In the genomic region with DNA sequence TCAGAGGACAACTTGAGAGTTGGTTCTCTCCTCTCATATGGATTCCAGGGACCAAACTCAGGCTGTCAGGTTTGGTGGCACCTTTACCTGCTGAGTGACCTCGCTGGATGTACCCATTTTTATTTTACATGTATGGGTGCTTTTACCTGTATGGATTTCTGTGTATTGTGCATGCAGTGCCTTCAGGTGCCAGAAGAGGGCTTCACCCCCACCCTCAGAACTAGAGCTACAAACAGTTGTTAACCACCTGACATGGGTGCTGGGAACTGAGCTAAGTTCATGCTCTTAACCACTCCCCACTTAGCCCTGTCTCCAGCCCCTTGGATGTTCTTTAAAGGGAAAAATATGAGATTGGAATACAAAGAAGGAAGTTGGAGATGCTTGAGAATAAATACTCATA, we compare ENCODE assay signal across 17 mouse cellular contexts. TPM values are rescaled to one million over a fixed set of nuclear protein-coding genes. Genes with fewer than 3 reads are reported as not detected.
DNase-seq lines count a peak whose midpoint lies in the region; ATAC-seq and TF ChIP-seq lines count a peak whose summit lies in the region.
"Had no signal": no experiment of that assay in that cellular context is flagged by ENCODE, and none has a peak within 500 bp of the region (broad histone marks: within the 10 kb centered on the region; RNA-seq: fewer than 3 reads in every experiment).

No protein-coding gene starts in this region.

- no peak overlapping the region for H3K4me3 ChIP-seq in intestine, postnatal 0 days (ENCODE audit: low read depth, low read length)
- H3K4me3 ChIP-seq in intestine, embryonic 15.5 days (replicated peaks) = no peak overlapping the region
- H3K4me3 ChIP-seq in thymus, adult 2 months (ENCODE audit: control insufficient read depth, insufficient read depth, low read length) = no peak overlapping the region
- H3K4me3 ChIP-seq in stomach, postnatal 0 days (ENCODE audit: low read depth, low read length) = no peak overlapping the region
- H3K4me3 ChIP-seq: embryonic facial prominence, embryonic 12.5 days; forebrain, embryonic 13.5 days; heart, embryonic 15.5 days; hindbrain, embryonic 15.5 days; limb, embryonic 13.5 days; neural tube, embryonic 15.5 days had no signal

- no peak overlapping the region for H3K4me2 ChIP-seq in intestine, postnatal 0 days (replicated peaks; ENCODE audit: low read depth)
- H3K4me2 ChIP-seq in intestine, embryonic 15.5 days (replicated peaks) = no peak overlapping the region
- H3K4me2 ChIP-seq in stomach, postnatal 0 days (replicated peaks; ENCODE audit: low read depth) = no peak overlapping the region
- H3K4me2 ChIP-seq: embryonic facial prominence, embryonic 12.5 days; forebrain, embryonic 13.5 days; heart, embryonic 15.5 days; hindbrain, embryonic 15.5 days; limb, embryonic 13.5 days; neural tube, embryonic 15.5 days had no signal

- H3K36me3 ChIP-seq in intestine, postnatal 0 days (ENCODE audit: control insufficient read depth, insufficient read depth) = peaks cover 45% of the 10 kb centered on the region
- H3K36me3 ChIP-seq in intestine, embryonic 15.5 days = peaks cover 14% of the 10 kb centered on the region
- H3K36me3 ChIP-seq in thymus, adult 2 months (ENCODE audit: control insufficient read depth, insufficient read depth, low read length) = peaks cover 51% of the 10 kb centered on the region
- peaks cover 9% of the 10 kb centered on the region for H3K36me3 ChIP-seq in stomach, postnatal 0 days (ENCODE audit: control insufficient read depth, insufficient read depth, low read length)

- H3K9ac ChIP-seq in intestine, postnatal 0 days (ENCODE audit: low read depth, low read length) = no peak overlapping the region
- no peak overlapping the region for H3K9ac ChIP-seq in intestine, embryonic 15.5 days
- no peak overlapping the region for H3K9ac ChIP-seq in stomach, postnatal 0 days (ENCODE audit: low read length)
- H3K9ac ChIP-seq: embryonic facial prominence, embryonic 12.5 days; forebrain, embryonic 13.5 days; heart, embryonic 15.5 days; hindbrain, embryonic 15.5 days; limb, embryonic 13.5 days; neural tube, embryonic 15.5 days had no signal

- no peaks in the 10 kb centered on the region for H3K27me3 ChIP-seq in intestine, postnatal 0 days (replicated peaks; ENCODE audit: control insufficient read depth, insufficient read depth, low read length)
- no peaks in the 10 kb centered on the region for H3K27me3 ChIP-seq in intestine, embryonic 15.5 days (replicated peaks)
- H3K27me3 ChIP-seq in thymus, adult 2 months (ENCODE audit: control insufficient read depth, insufficient read depth, low read length) = no peaks in the 10 kb centered on the region
- H3K27me3 ChIP-seq in stomach, postnatal 0 days (ENCODE audit: control insufficient read depth, insufficient read depth, low read length) = no peaks in the 10 kb centered on the region
- H3K27me3 ChIP-seq: embryonic facial prominence, embryonic 12.5 days; forebrain, embryonic 13.5 days; heart, embryonic 15.5 days; hindbrain, embryonic 15.5 days; limb, embryonic 13.5 days; neural tube, embryonic 15.5 days had no signal

- no peak for TF ChIP-seq EP300 in stomach, postnatal 0 days (optimal IDR thresholded peaks at IDR 0.05)

- peak; percentile 32 for DNase-seq in thymus, postnatal 25 days
- DNase-seq in thymus, adult 2 months = no peak
- DNase-seq in ZHBTc4 (ENCODE audit: low read depth, low spot score) = peak; percentile 55
- DNase-seq in stomach, postnatal 0 days (ENCODE audit: low spot score) = no peak
- no peak for DNase-seq in testis, postnatal 10 days (ENCODE audit: low spot score)
- DNase-seq in left cerebral cortex, postnatal 10 days (ENCODE audit: extremely low spot score in 1 of 2, low spot score in 2 of 2) = no peak
- DNase-seq: cerebellum, postnatal 25 days; kidney, postnatal 14 days; layer of hippocampus, postnatal 36 days had no signal

- no peak for ATAC-seq in intestine, postnatal 0 days
- ATAC-seq in intestine, embryonic 15.5 days = no peak
- ATAC-seq in stomach, postnatal 0 days (ENCODE audit: low FRiP score, low TSS enrichment) = no peak
- ATAC-seq: forebrain, embryonic 13.5 days had no signal

- H3K27ac ChIP-seq in intestine, postnatal 0 days (ENCODE audit: low read depth, low read length) = no peak overlapping the region
- H3K27ac ChIP-seq in intestine, embryonic 15.5 days = no peak overlapping the region
- no peak overlapping the region for H3K27ac ChIP-seq in thymus, adult 2 months (ENCODE audit: control insufficient read depth, insufficient read depth, low read length)
- H3K27ac ChIP-seq in stomach, postnatal 0 days (replicated peaks) = no peak overlapping the region
- H3K27ac ChIP-seq: embryonic facial prominence, embryonic 12.5 days; forebrain, embryonic 13.5 days; heart, embryonic 15.5 days; hindbrain, embryonic 15.5 days; limb, embryonic 13.5 days; neural tube, embryonic 15.5 days had no signal

- TF ChIP-seq CTCF in intestine, postnatal 0 days (IDR thresholded peaks at IDR 0.05; ENCODE audit: low read depth) = peak; percentile 47
- TF ChIP-seq CTCF in thymus, adult 2 months (IDR thresholded peaks at IDR 0.05; ENCODE audit: borderline replicate concordance, control insufficient read depth, extremely low read depth, insufficient read depth, low read length, poor library complexity) = no peak
- peak; percentile 47 for TF ChIP-seq CTCF in stomach, postnatal 0 days (IDR thresholded peaks at IDR 0.05; ENCODE audit: low read depth)

- no peak for TF ChIP-seq POLR2A in thymus, adult 2 months (IDR thresholded peaks at IDR 0.05; ENCODE audit: control insufficient read depth, extremely low read depth, insufficient read depth, low read length, poor library complexity)

- intact Hi-C loops in left cerebral cortex, postnatal 10 days (cut with DNase I) = loop anchor here (10.0 kb wide), 1 partner anchor 490 kb away; the partner anchor contains the start of gene Tmem81

- H3K4me1 ChIP-seq in intestine, postnatal 0 days (replicated peaks; ENCODE audit: control insufficient read depth, insufficient read depth, low read length) = 0 out of 2 replicates have a peak, but pooled peaks cover under 1% of the 10 kb centered on the region
- 0 out of 2 replicates have a peak, but pooled peaks cover 3% of the 10 kb centered on the region for H3K4me1 ChIP-seq in intestine, embryonic 15.5 days (replicated peaks)
- peaks cover 11% of the 10 kb centered on the region for H3K4me1 ChIP-seq in thymus, adult 2 months (replicated peaks; ENCODE audit: control insufficient read depth, insufficient read depth, low read length)
- H3K4me1 ChIP-seq in stomach, postnatal 0 days (replicated peaks; ENCODE audit: control insufficient read depth, insufficient read depth) = no peaks in the 10 kb centered on the region

- 91% methylated on average over 1 of the region's 1 CpGs for WGBS in intestine, postnatal 0 days
- 100% methylated on average over 1 of the region's 1 CpGs for WGBS in intestine, embryonic 15.5 days
- WGBS in thymus, adult 2 months = 89% methylated on average over 1 of the region's 1 CpGs
- WGBS in stomach, postnatal 0 days = 97% methylated on average over 1 of the region's 1 CpGs

- H3K9me3 ChIP-seq in intestine, postnatal 0 days (ENCODE audit: control insufficient read depth) = no peaks in the 10 kb centered on the region
- H3K9me3 ChIP-seq in intestine, embryonic 15.5 days = no peaks in the 10 kb centered on the region
- H3K9me3 ChIP-seq in stomach, postnatal 0 days (ENCODE audit: control insufficient read depth, low read length) = no peaks in the 10 kb centered on the region
- H3K9me3 ChIP-seq: embryonic facial prominence, embryonic 12.5 days; forebrain, embryonic 13.5 days; heart, embryonic 15.5 days; hindbrain, embryonic 15.5 days; limb, embryonic 13.5 days; neural tube, embryonic 15.5 days had no signal

RNA-seq across cellular contexts. Expression of gene Elk4, which starts 7.4 kb away (rescaled TPM):
- 16.4 and 19.6 TPM in 2 replicates for polyA plus RNA-seq in intestine, postnatal 0 days (2015; fragmentation: Nextera tagmentation; extraction: Ambion mirVana)
- polyA plus RNA-seq in intestine, embryonic 15.5 days (2015; fragmentation: Nextera tagmentation; extraction: Ambion mirVana) = 15.2 and 16.0 TPM in 2 replicates
- 82.3 and 101 TPM in 2 replicates for polyA plus RNA-seq in thymus, adult 2 months (2012; rRNA removed)
- 13.8 and 14.3 TPM in 2 replicates for polyA plus RNA-seq in stomach, postnatal 0 days (2015; fragmentation: Nextera tagmentation; extraction: Ambion mirVana)
- total RNA-seq in left cerebral cortex, postnatal 10 days (2021) = 10 to 100 TPM; 51.9 to 61.5 TPM

RNA-seq across cellular contexts. Expression of gene Slc45a3, which starts 52.0 kb away (rescaled TPM):
- 2.5 and 2.7 TPM in 2 replicates for polyA plus RNA-seq in intestine, postnatal 0 days (2015; fragmentation: Nextera tagmentation; extraction: Ambion mirVana)
- polyA plus RNA-seq in intestine, embryonic 15.5 days (2015; fragmentation: Nextera tagmentation; extraction: Ambion mirVana) = 2.8 and 3.6 TPM in 2 replicates
- 6.4 and 7.1 TPM in 2 replicates for polyA plus RNA-seq in thymus, adult 2 months (2012; rRNA removed)
- 18.4 and 23.3 TPM in 2 replicates for polyA plus RNA-seq in stomach, postnatal 0 days (2015; fragmentation: Nextera tagmentation; extraction: Ambion mirVana)
- total RNA-seq in left cerebral cortex, postnatal 10 days (2021) = under 1 TPM; 0.43 to 0.64 TPM

RNA-seq across cellular contexts. Expression of gene Mfsd4a, which starts 53.1 kb away (rescaled TPM):
- polyA plus RNA-seq in intestine, postnatal 0 days (2015; fragmentation: Nextera tagmentation; extraction: Ambion mirVana) = 6.1 and 7.0 TPM in 2 replicates
- 8.7 and 10.3 TPM in 2 replicates for polyA plus RNA-seq in intestine, embryonic 15.5 days (2015; fragmentation: Nextera tagmentation; extraction: Ambion mirVana)
- 5.6 and 5.8 TPM in 2 replicates for polyA plus RNA-seq in thymus, adult 2 months (2012; rRNA removed)
- 16.7 TPM in 2 replicates for polyA plus RNA-seq in stomach, postnatal 0 days (2015; fragmentation: Nextera tagmentation; extraction: Ambion mirVana)
- total RNA-seq in left cerebral cortex, postnatal 10 days (2021) = 10 to 100 TPM; 65.1 to 74.0 TPM

Comparison
In these comparisons a context has a peak if more than half of its experiments do, and no peak if none do; other contexts are left out.
1. DNase-seq: peak in thymus, postnatal 25 days (single experiment) and ZHBTc4 (single experiment); none in thymus, adult 2 months (single experiment), stomach, postnatal 0 days (single experiment), testis, postnatal 10 days (single experiment) and left cerebral cortex, postnatal 10 days (0 of 2).